Comparison of ENCODE assay signal across 8 mouse cellular contexts in the genomic region with DNA sequence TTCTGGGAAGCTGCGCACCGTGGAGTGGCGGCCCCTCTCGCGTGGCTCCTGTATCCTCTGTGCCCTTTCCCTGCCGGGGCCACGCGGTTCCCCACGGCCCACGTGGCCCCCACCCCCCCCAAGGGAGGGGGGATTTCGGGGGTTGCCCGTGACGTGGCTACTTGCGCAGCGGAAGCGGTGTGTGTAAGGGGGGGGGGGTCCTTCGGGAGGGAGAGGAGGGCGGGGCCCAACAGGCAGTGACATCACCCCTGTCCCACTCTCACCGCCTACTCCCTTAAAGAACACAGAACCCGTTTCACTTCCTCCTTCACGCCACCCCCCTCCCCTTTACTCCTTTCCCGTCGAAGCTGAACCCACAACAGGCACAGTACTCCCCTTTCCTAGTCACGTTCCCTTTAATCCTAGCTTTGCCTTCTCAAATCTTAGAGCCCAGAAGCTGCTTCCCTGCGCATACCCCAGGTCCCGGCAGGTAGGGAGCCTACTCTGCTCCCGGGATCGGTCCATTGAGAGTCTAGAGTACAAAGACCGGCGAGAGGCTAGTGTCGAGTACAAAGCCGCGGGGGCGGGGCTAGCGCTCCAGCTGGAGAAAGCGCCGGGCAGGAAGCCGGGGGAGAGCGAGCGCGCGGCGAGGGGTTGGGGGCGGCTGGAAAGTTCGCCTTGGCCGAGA. TPM values are rescaled to one million over a fixed set of nuclear protein-coding genes. Genes with fewer than 3 reads are reported as not detected.
A peak's percentile ranks its signal among the peaks of the same experiment; 100 is the strongest.
DNase-seq lines count a peak whose midpoint lies in the region; ATAC-seq lines count a peak whose summit lies in the region.

No protein-coding gene starts in this region.

- no peaks in the 10 kb centered on the region for H3K9me3 ChIP-seq in hindbrain, embryonic 16.5 days (ENCODE audit: control insufficient read depth, low read length)

- H3K36me3 ChIP-seq in hindbrain, embryonic 16.5 days (ENCODE audit: control insufficient read depth, insufficient read depth, low read length): peaks cover 24% of the 10 kb centered on the region

- peak; percentile 80 for DNase-seq in NIH3T3 (ENCODE audit: low read depth)
- peak; percentile 88 to 90 for DNase-seq in cerebellum, postnatal 10 days
- peak; percentile 62 to 65 for DNase-seq in gastrocnemius, adult 8-10 months (ENCODE audit: low spot score in 2 of 2)
- peak; percentile 81 to 87 for DNase-seq in left cerebral cortex, postnatal 25 days (ENCODE audit: low spot score in 2 of 2)
- peak; percentile 86 for DNase-seq in right cerebral cortex, postnatal 14 days
- DNase-seq in urinary bladder, postnatal 25 days (ENCODE audit: low spot score): peak; percentile 80

- peak overlapping the region; percentile 67 for H3K4me2 ChIP-seq in hindbrain, embryonic 16.5 days (ENCODE audit: low read length)

- peak overlapping the region; percentile 91 for H3K27ac ChIP-seq in hindbrain, embryonic 16.5 days (ENCODE audit: low read depth, low read length)

- ATAC-seq in hindbrain, embryonic 16.5 days: peak; percentile 43
- ATAC-seq in megakaryocyte progenitor cell, adult 5-6 weeks (replicated peaks; ENCODE audit: poor library complexity): peak; percentile 42

- intact Hi-C loops in left cerebral cortex, postnatal 25 days (cut with DNase I): loop anchor here (1.0 kb wide), 1 partner anchor 9 kb away; no protein-coding TSS in a partner anchor

- under 1% methylated on average over 43 of the region's 46 CpGs for WGBS in hindbrain, embryonic 16.5 days

- H3K27me3 ChIP-seq in hindbrain, embryonic 16.5 days (replicated peaks; ENCODE audit: control insufficient read depth, insufficient read depth, low read length): no peaks in the 10 kb centered on the region

- H3K9ac ChIP-seq in hindbrain, embryonic 16.5 days (ENCODE audit: low read depth, low read length): peak overlapping the region; percentile 85

- H3K4me1 ChIP-seq in hindbrain, embryonic 16.5 days (ENCODE audit: control insufficient read depth, insufficient read depth, low read depth, low read length): peaks cover 44% of the 10 kb centered on the region

- H3K4me3 ChIP-seq in hindbrain, embryonic 16.5 days (ENCODE audit: low read length): peak overlapping the region; percentile 76

RNA-seq across cellular contexts. Expression of gene Kdm6b, which starts 4.0 kb away (rescaled TPM):
- total RNA-seq in gastrocnemius, adult 8-10 months (2022): 10 to 100 TPM; 19.1 to 22.9 (median 20.8) TPM
- 22.9 and 29.0 TPM in 2 replicates for polyA plus RNA-seq in hindbrain, embryonic 16.5 days (2015; fragmentation: Nextera tagmentation; extraction: Ambion mirVana)
- 10 to 100 TPM; 23.3 to 25.3 TPM for total RNA-seq in left cerebral cortex, postnatal 25 days (2021)
- total RNA-seq in megakaryocyte progenitor cell, adult 5-6 weeks (2015): 10.4 and 11.7 TPM in 2 replicates
- total RNA-seq in megakaryocyte progenitor cell, adult 5-6 weeks (2017): 1.8 and 2.9 TPM in 2 replicates

RNA-seq across cellular contexts. Expression of gene Tmem88, which starts 11.5 kb away (rescaled TPM):
- 1 to 10 TPM; 4.1 to 4.6 (median 4.1) TPM for total RNA-seq in gastrocnemius, adult 8-10 months (2022)
- polyA plus RNA-seq in hindbrain, embryonic 16.5 days (2015; fragmentation: Nextera tagmentation; extraction: Ambion mirVana): 8.9 and 9.2 TPM in 2 replicates
- total RNA-seq in left cerebral cortex, postnatal 25 days (2021): 1 to 10 TPM; 3.6 to 3.8 TPM
- 0.07 and 0.42 TPM in 2 replicates for total RNA-seq in megakaryocyte progenitor cell, adult 5-6 weeks (2015)
- 0.12 TPM in 1 of 2 replicates, not detected in the other for total RNA-seq in megakaryocyte progenitor cell, adult 5-6 weeks (2017)

RNA-seq across cellular contexts. Expression of gene Cyb5d1, which starts 14.1 kb away (rescaled TPM):
- total RNA-seq in gastrocnemius, adult 8-10 months (2022): 10 to 100 TPM; 33.2 to 38.0 (median 36.7) TPM
- 28.7 and 33.0 TPM in 2 replicates for polyA plus RNA-seq in hindbrain, embryonic 16.5 days (2015; fragmentation: Nextera tagmentation; extraction: Ambion mirVana)
- total RNA-seq in left cerebral cortex, postnatal 25 days (2021): 10 to 100 TPM; 35.9 to 41.3 TPM
- 15.4 and 16.6 TPM in 2 replicates for total RNA-seq in megakaryocyte progenitor cell, adult 5-6 weeks (2015)
- 34.2 and 50.3 TPM in 2 replicates for total RNA-seq in megakaryocyte progenitor cell, adult 5-6 weeks (2017)

RNA-seq across cellular contexts. Expression of gene Naa38, which starts 14.2 kb away (rescaled TPM):
- 10 to 100 TPM; 73.2 to 78.1 (median 75.7) TPM for total RNA-seq in gastrocnemius, adult 8-10 months (2022)
- polyA plus RNA-seq in hindbrain, embryonic 16.5 days (2015; fragmentation: Nextera tagmentation; extraction: Ambion mirVana): 102 and 130 TPM in 2 replicates
- 100 to 1,000 TPM; 105 to 109 TPM for total RNA-seq in left cerebral cortex, postnatal 25 days (2021)
- 114 and 125 TPM in 2 replicates for total RNA-seq in megakaryocyte progenitor cell, adult 5-6 weeks (2015)
- 146 and 205 TPM in 2 replicates for total RNA-seq in megakaryocyte progenitor cell, adult 5-6 weeks (2017)

RNA-seq across cellular contexts. Expression of gene Chd3, which starts 40.3 kb away (rescaled TPM):
- total RNA-seq in gastrocnemius, adult 8-10 months (2022): 1 to 10 TPM; 4.2 to 9.0 (median 5.5) TPM
- 68.0 and 73.2 TPM in 2 replicates for polyA plus RNA-seq in hindbrain, embryonic 16.5 days (2015; fragmentation: Nextera tagmentation; extraction: Ambion mirVana)
- 100 to 1,000 TPM; 449 to 474 TPM for total RNA-seq in left cerebral cortex, postnatal 25 days (2021)
- total RNA-seq in megakaryocyte progenitor cell, adult 5-6 weeks (2015): 17.0 and 22.4 TPM in 2 replicates
- total RNA-seq in megakaryocyte progenitor cell, adult 5-6 weeks (2017): 19.9 and 38.2 TPM in 2 replicates

Comparison
In these comparisons a context has a peak if more than half of its experiments do, and no peak if none do; other contexts are left out.
1. Peak in every context shown above with its lines: DNase-seq, ATAC-seq, H3K4me3 ChIP-seq and H3K27ac ChIP-seq.